ENCODE assay signal across 9 mouse cellular contexts in genomic region chr10:68356973-68357372, GRCm38 (mm10).
DNase-seq lines count a peak whose midpoint lies in the region; ATAC-seq and TF ChIP-seq lines count a peak whose summit lies in the region.
"Had no signal": no experiment of that assay in that cellular context is flagged by ENCODE, and none has a peak within 500 bp of the region (broad histone marks: within the 10 kb centered on the region; RNA-seq: fewer than 3 reads in every experiment).

No protein-coding gene starts in this region.

- H3K36me3 ChIP-seq in stomach, postnatal 0 days (ENCODE audit: control insufficient read depth, insufficient read depth, low read length) = no peaks in the 10 kb centered on the region

- H3K4me3 ChIP-seq in stomach, postnatal 0 days (ENCODE audit: low read depth, low read length) = no peak overlapping the region
- H3K4me3 ChIP-seq: megakaryocyte, embryonic 14.5 days had no signal

- 0 out of 2 replicates have a peak, but pooled peaks cover 2% of the 10 kb centered on the region for H3K4me1 ChIP-seq in stomach, postnatal 0 days (replicated peaks; ENCODE audit: control insufficient read depth, insufficient read depth)

- peak; percentile 8 to 20 for DNase-seq in left cerebral cortex, postnatal 25 days (ENCODE audit: low spot score in 2 of 2)
- DNase-seq in left cerebral cortex, postnatal 36 days (ENCODE audit: low spot score in 2 of 2) = no peak
- peak; percentile 77 for DNase-seq in ES-CJ7 (ENCODE audit: low read depth, low spot score)
- peak; percentile 52 for DNase-seq in embryo, embryonic 10.5 days (ENCODE audit: low spot score)
- DNase-seq in kidney, postnatal 25 days = peak; percentile 40 to 61
- peak; percentile 55 for DNase-seq in stomach, postnatal 0 days (ENCODE audit: low spot score)
- DNase-seq in right cerebral cortex, postnatal 4 days = no peak

- no peak overlapping the region for H3K9ac ChIP-seq in stomach, postnatal 0 days (ENCODE audit: low read length)

- intact Hi-C loops in left cerebral cortex, postnatal 25 days (cut with DNase I) = no loop called here
- intact Hi-C loops in left cerebral cortex, postnatal 36 days (cut with DNase I) = no loop called here

- no peak for ATAC-seq in stomach, postnatal 0 days (ENCODE audit: low FRiP score, low TSS enrichment)
- ATAC-seq in erythroblast, adult 5-6 weeks (replicated peaks; ENCODE audit: low FRiP score, poor library complexity, severe bottlenecking) = no peak

- peak; percentile 74 for TF ChIP-seq CTCF in stomach, postnatal 0 days (IDR thresholded peaks at IDR 0.05; ENCODE audit: low read depth)

- H3K4me2 ChIP-seq in stomach, postnatal 0 days (replicated peaks; ENCODE audit: low read depth) = no peak overlapping the region

- WGBS in stomach, postnatal 0 days = 42% methylated on average over 6 of the region's 6 CpGs

- H3K27ac ChIP-seq in stomach, postnatal 0 days (replicated peaks) = peak overlapping the region; percentile 18; the same call in 1 of the 2 replicates

- no peak for TF ChIP-seq EP300 in stomach, postnatal 0 days (optimal IDR thresholded peaks at IDR 0.05)

- no peaks in the 10 kb centered on the region for H3K27me3 ChIP-seq in stomach, postnatal 0 days (ENCODE audit: control insufficient read depth, insufficient read depth, low read length)
- H3K27me3 ChIP-seq: megakaryocyte, embryonic 14.5 days had no signal

- no peaks in the 10 kb centered on the region for H3K9me3 ChIP-seq in stomach, postnatal 0 days (ENCODE audit: control insufficient read depth, low read length)

Comparison
In these comparisons a context has a peak if more than half of its experiments do, and no peak if none do; other contexts are left out.
1. DNase-seq: peak in left cerebral cortex, postnatal 25 days (2 of 2), ES-CJ7 (single experiment), embryo, embryonic 10.5 days (single experiment), kidney, postnatal 25 days (2 of 2) and stomach, postnatal 0 days (single experiment); none in left cerebral cortex, postnatal 36 days (0 of 2) and right cerebral cortex, postnatal 4 days (single experiment).